Mouse (Mus musculus): Measurements from ENCODE around the gene Cdcp2.

- no peak for TF ChIP-seq USF1 (IDR thresholded peaks at IDR 0.05; ENCODE audit: low read depth)
- TF ChIP-seq CTCF (IDR thresholded peaks at IDR 0.05; ENCODE audit: control insufficient read depth, insufficient read depth, insufficient read length): no peak
- TF ChIP-seq MYOG (IDR thresholded peaks at IDR 0.05; ENCODE audit: control insufficient read depth, extremely low read depth, insufficient read length): no peak
- TF ChIP-seq CEBPB (IDR thresholded peaks at IDR 0.05; ENCODE audit: low read depth): no peak
- TF ChIP-seq MAX (IDR thresholded peaks at IDR 0.05): no peak
- no peak for TF ChIP-seq FOSL1 (IDR thresholded peaks at IDR 0.05; ENCODE audit: insufficient read depth, low read length, poor library complexity, severe bottlenecking)
Observed at GRCm38 (mm10) chr4:107106777-107107176, 10.1 kb downstream of the Cdcp2 start.
